Mouse (Mus musculus): Measurements from ENCODE around the gene Sh3gl2.

The Sh3gl2 gene

DNA sequence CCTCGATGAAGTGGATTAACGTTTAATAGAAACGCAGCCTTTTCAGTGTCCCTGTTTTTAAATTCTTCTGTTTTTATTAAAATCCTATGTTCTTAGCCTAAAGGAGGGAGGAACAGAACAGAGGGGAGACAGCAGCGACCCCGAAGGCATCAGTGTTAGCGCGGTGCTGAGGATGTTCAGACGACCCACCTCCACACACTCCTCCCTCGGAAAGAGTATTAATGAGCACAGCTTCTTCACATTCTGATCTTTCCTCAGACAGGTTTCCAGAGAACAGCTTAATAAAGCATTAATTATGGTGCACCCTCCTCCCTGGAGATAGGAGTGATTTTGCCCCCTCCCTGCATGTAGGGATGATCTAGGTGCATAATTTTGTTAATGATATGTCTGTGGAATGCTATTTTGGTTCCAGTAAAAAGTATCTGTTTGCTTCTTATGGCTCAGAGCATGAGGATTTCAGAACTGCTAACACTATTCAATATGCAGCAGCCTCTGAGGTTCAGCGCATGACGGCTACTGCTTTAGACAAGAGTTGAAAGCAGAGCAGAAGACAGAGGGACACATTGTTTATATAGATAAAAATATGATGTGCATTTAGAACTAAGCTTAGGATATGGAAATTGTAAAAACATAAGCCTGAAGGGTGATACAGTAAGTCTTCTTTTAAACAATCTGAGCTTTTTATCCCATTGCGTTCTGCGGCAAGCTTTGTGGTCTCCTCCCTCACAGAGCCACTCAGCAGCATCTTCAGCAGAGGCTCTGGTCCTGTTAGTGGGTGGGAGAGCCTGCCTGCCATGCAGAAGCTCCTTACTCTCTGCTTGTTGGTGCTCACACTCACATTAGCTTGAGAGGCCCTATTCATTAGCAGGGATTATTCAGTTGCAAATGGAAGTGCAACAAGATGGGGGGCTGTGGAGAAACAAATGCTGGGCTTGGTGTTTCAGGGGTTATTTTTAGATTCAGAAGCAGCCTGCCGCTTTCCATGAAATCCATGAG lies 27.8 kb downstream of the Sh3gl2 start:
- no peak for DNase-seq

DNA sequence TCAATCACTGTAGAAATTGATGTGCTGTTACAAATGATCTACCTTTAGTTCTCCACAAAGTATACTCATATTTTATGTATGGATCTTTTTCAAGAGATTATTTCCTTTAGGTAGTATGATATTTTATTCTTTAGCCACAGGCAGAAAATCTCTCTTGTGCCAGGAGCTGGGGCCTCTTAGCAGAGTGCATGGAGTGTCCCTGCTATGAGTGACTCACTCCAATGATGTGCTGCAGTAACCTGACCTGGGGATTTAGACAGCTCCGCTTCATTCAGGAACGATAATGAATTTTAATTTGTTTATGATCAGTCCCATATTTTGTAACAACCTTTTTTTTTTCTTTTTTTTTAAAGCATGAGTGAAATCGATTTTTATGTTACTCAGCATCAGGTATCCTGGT lies 36.7 kb downstream of the Sh3gl2 start:
- no peak for DNase-seq

GRCm38 (mm10) chr4:85242562-85242961 lies 37.6 kb downstream of the Sh3gl2 start:
- DNase-seq, result no peak

DNA sequence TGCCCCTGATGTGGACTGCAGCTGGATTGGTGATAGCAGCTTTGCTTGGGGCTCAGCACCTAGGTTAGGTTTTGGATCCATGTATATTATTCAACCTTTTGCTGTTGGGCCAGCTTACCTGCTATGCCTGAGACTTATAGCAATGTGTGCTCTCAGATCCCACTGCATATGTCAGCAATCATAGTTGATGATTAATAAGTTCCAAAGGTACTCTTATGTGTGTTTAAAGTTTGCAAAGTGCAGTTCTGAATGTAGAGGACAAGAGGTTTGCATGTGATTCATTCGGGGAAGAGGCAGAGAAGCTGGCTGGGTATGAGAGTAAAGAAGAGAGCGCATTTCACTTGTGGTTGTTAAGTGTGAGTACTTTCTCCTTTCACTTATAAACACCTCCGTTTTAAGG lies 43.7 kb downstream of the Sh3gl2 start:
- no peak for DNase-seq

- DNase-seq, result no peak
These were observed 45.3 kb downstream of the Sh3gl2 start for GRCm38 (mm10) chr4:85250271-85250670.

GRCm38 (mm10) chr4:85250786-85251185 lies 45.9 kb downstream of the Sh3gl2 start:
- no peak for DNase-seq

- DNase-seq, result no peak
These were observed 51.0 kb downstream of the Sh3gl2 start for GRCm38 (mm10) chr4:85255771-85256389.

GRCm38 (mm10) chr4:85256461-85257202 lies 51.7 kb downstream of the Sh3gl2 start:
- DNase-seq, result no peak

GRCm38 (mm10) chr4:85257771-85258341 lies 52.9 kb downstream of the Sh3gl2 start:
- peak; percentile 84 for DNase-seq

- DNase-seq, result peak; percentile 81
These were observed 56.0 kb downstream of the Sh3gl2 start for GRCm38 (mm10) chr4:85260687-85261658.

DNA sequence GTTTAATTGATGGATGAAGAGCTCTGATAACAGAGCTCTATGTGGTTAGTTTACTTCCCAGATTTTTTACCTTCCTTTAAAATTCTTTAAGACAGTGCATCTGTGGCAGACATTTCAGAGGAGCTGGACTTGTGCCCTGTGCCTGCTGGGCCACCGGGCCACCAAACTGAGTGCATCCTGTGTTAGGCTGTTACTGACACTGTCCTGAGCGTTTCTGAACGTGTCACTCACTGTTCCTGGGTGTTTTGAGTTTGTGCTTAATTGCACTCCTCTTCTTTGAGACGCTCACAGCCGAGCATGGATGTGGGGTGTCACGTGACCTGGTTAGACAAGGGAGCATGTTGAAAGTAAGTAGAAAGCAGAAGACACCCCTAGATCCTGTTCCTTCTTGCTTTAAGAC lies 57.2 kb downstream of the Sh3gl2 start:
- DNase-seq, result peak; percentile 73

DNA sequence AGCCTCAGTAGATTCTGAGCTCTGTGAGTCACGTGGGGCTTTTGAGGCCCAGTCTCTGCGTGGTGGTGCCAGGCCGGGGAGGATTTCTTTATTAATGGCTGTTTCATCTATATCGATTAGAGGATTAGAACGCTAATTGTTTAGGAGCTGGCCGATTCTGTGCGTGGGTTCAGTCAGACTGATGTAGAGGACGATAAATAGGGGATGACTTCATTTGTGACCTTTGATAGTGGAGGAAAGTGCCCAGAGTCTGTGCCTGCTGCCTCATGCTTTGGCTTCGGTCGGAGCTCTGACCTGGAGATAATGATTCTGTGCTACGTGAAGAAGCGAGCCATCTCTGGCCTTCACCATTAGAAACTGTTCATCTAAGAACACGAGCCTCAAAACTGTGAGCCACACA lies 57.7 kb downstream of the Sh3gl2 start:
- DNase-seq, result no peak

GRCm38 (mm10) chr4:85267456-85267855 lies 62.5 kb downstream of the Sh3gl2 start:
- no peak for DNase-seq

DNA sequence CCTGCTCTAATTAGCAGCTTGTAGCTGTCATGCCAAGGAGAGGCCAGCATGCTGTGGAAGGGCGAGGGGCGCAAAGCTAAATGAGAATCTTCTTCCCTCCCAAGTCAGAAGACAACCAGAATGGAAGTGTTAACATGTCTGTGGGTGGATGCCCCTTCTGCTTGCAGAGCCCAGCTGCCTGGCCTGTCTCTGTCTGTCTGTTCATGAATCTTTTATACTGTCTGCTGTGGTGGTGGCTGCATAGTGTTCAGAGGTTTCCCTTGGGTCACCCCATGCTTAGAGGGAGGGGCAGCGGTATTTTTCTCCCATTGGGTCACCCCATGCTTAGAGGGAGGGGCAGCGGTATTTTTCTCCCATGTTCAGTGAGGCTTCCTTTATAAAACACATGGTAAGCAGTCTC lies 68.0 kb downstream of the Sh3gl2 start:
- no peak for DNase-seq

- no peak for DNase-seq
These were observed 68.5 kb downstream of the Sh3gl2 start for GRCm38 (mm10) chr4:85273452-85273851.

- no peak for DNase-seq
These were observed 78.2 kb downstream of the Sh3gl2 start for GRCm38 (mm10) chr4:85283151-85283550.

GRCm38 (mm10) chr4:85289990-85290389 lies 85.1 kb downstream of the Sh3gl2 start:
- DNase-seq, result no peak

DNA sequence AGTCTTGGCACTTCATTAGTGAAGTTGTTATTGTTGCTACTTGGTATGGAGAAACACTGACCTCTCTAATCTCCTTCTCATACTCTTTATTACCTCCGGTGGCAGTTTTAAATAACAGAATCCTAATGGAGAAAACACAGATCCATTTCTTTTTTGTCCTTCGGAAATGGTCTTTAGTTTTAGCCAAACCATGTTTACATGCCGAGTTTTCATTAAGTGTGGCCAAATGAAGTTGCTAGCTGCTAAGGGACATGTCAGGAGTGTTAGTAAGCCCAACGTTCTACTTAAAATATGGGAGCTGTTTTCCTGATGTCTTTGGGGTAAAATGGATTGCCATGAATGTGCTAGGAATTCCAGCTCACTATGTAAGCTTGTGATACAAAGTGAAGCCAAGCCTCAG lies 86.4 kb downstream of the Sh3gl2 start:
- no peak for DNase-seq

GRCm38 (mm10) chr4:85293368-85293767 lies 88.4 kb downstream of the Sh3gl2 start:
- DNase-seq, result no peak

DNA sequence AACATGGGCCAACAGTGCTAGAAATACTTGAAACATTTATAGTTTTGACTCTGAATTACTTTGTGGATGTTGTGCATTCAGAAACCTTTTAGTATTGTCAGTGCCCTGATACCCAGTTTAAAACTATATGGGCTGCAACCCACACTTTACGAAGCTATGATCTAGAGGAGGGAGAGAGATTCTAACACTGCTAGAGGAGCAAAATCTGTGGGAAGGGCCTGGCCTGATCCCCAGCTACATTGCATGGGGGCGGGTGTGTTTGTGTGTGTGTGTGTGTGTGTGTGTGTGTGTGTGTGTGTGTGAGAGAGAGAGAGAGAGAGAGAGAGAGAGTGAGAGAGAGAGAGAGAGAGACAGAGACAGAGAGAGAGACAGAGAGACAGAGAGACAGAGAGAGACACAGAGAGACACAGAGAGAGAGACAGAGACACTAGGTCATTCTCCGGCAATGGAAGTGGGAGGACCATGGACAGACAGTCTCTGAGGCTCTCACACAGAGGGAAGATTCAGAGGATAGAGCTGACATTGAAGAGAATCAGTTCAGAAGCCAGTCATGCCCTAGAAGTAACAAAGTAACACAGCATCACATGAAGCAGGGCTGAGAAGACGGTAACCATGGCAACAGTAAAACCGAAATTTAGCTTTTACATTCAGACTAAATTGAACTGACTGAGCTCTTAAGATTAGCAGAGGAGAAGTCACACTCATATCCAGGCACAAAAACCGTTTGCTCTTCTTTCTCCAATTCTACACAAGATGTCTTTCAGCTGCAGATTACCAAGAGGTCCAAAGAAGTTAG lies 95.9 kb downstream of the Sh3gl2 start:
- DNase-seq, result no peak

Data from cerebellum, adult 8-10 months (tissue).